Mouse (Mus musculus): ENCODE measurements around the gene Ipo13. TPM values are rescaled to one million over a fixed set of nuclear protein-coding genes. Genes with fewer than 3 reads are reported as not detected.
A peak's percentile ranks its signal among the peaks of the same experiment; 100 is the strongest.

Ipo13 gene
- polyA plus RNA-seq, 1 experiment from 2014 or later = 70.8 TPM

GRCm38 (mm10) chr4:117850871-117851270, 63.9 kb downstream of the Ipo13 start:
- ATAC-seq (ENCODE audit: low FRiP score) = no peak
- WGBS = 80% methylated on average over 7 of the region's 7 CpGs

GRCm38 (mm10) chr4:117850176-117850575, 64.6 kb downstream of the Ipo13 start:
- ATAC-seq (ENCODE audit: low FRiP score) = no peak
- no peak overlapping the region for H3K9ac ChIP-seq
- H3K36me3 ChIP-seq (replicated peaks) = no peaks in the 10 kb centered on the region
- H3K9me3 ChIP-seq = no peaks in the 10 kb centered on the region
- H3K4me3 ChIP-seq (replicated peaks) = no peak overlapping the region
- WGBS = 77% methylated on average over 7 of the region's 7 CpGs
- no peak overlapping the region for H3K27ac ChIP-seq
- H3K27me3 ChIP-seq = no peaks in the 10 kb centered on the region; the same call in 1 of the 2 replicates
- peaks cover 25% of the 10 kb centered on the region for H3K4me1 ChIP-seq
- H3K4me2 ChIP-seq = no peak overlapping the region

More at GRCm38 (mm10) chr4:117850871-117851270, 63.9 kb downstream of the Ipo13 start:
- no peak overlapping the region for H3K4me2 ChIP-seq
- H3K9me3 ChIP-seq = no peaks in the 10 kb centered on the region
- no peaks in the 10 kb centered on the region for H3K36me3 ChIP-seq (replicated peaks)
- H3K27ac ChIP-seq = no peak overlapping the region
- H3K27me3 ChIP-seq = no peaks in the 10 kb centered on the region; the same call in 1 of the 2 replicates
- H3K4me3 ChIP-seq (replicated peaks) = no peak overlapping the region
- H3K4me1 ChIP-seq = peaks cover 25% of the 10 kb centered on the region
- H3K9ac ChIP-seq = no peak overlapping the region

- Histone ChIP-seq H3K4me3 (replicated peaks) (no peak overlapping the region), H3K9ac (no peak overlapping the region), H3K9me3 (no peaks in the 10 kb centered on the region), H3K4me2 (peak overlapping the region; percentile 22; the same call in 1 of the 2 replicates), H3K36me3 (replicated peaks) (no peaks in the 10 kb centered on the region), H3K27ac (no peak overlapping the region), H3K27me3 (no peaks in the 10 kb centered on the region; the same call in 1 of the 2 replicates), H3K4me1 (peaks cover 25% of the 10 kb centered on the region)
- ATAC-seq (ENCODE audit: low FRiP score) = no peak
- 12% methylated on average over 5 of the region's 5 CpGs for WGBS
These were observed 65.3 kb downstream of the Ipo13 start for GRCm38 (mm10) chr4:117849506-117849905.

- peak; percentile 44 for ATAC-seq (ENCODE audit: low FRiP score)
- Histone ChIP-seq H3K9ac (no peak overlapping the region), H3K36me3 (replicated peaks) (no peaks in the 10 kb centered on the region), H3K4me3 (replicated peaks) (no peak overlapping the region), H3K9me3 (no peaks in the 10 kb centered on the region), H3K4me1 (peaks cover 25% of the 10 kb centered on the region), H3K27ac (no peak overlapping the region), H3K27me3 (no peaks in the 10 kb centered on the region; the same call in 1 of the 2 replicates), H3K4me2 (peak overlapping the region; percentile 22; the same call in 1 of the 2 replicates)
- 52% methylated on average over 17 of the region's 17 CpGs for WGBS
These were observed 65.7 kb downstream of the Ipo13 start for GRCm38 (mm10) chr4:117849063-117849462.

- ATAC-seq (ENCODE audit: low FRiP score) = no peak
- whole genome bisulfite sequencing = 14% methylated on average over 2 of the region's 2 CpGs
- H3K27ac ChIP-seq = no peak overlapping the region
These were observed 67.8 kb downstream of the Ipo13 start for GRCm38 (mm10) chr4:117847011-117847410.

GRCm38 (mm10) chr4:117846261-117846660, 68.5 kb downstream of the Ipo13 start:
- WGBS = 91% methylated on average over 4 of the region's 4 CpGs
- no peak overlapping the region for H3K4me3 ChIP-seq (replicated peaks)

More at GRCm38 (mm10) chr4:117847011-117847410, 67.8 kb downstream of the Ipo13 start:
- no peak overlapping the region for H3K9ac ChIP-seq
- no peaks in the 10 kb centered on the region; the same call in 1 of the 2 replicates for H3K27me3 ChIP-seq
- H3K4me1 ChIP-seq = peaks cover 25% of the 10 kb centered on the region
- no peaks in the 10 kb centered on the region for H3K36me3 ChIP-seq (replicated peaks)
- no peak overlapping the region for H3K4me2 ChIP-seq
- no peaks in the 10 kb centered on the region for H3K9me3 ChIP-seq
- H3K4me3 ChIP-seq (replicated peaks) = no peak overlapping the region

GRCm38 (mm10) chr4:117845316-117845715, 69.5 kb downstream of the Ipo13 start:
- Histone ChIP-seq H3K27me3 (no peaks in the 10 kb centered on the region; the same call in 1 of the 2 replicates), H3K4me3 (replicated peaks) (no peak overlapping the region), H3K36me3 (replicated peaks) (no peaks in the 10 kb centered on the region), H3K4me2 (no peak overlapping the region), H3K9me3 (no peaks in the 10 kb centered on the region), H3K4me1 (peaks cover 24% of the 10 kb centered on the region), H3K27ac (no peak overlapping the region), H3K9ac (no peak overlapping the region)
- ATAC-seq (ENCODE audit: low FRiP score) = no peak
- WGBS = 85% methylated on average over 11 of the region's 11 CpGs

More at GRCm38 (mm10) chr4:117846261-117846660, 68.5 kb downstream of the Ipo13 start:
- Histone ChIP-seq H3K27me3 (no peaks in the 10 kb centered on the region; the same call in 1 of the 2 replicates), H3K36me3 (replicated peaks) (no peaks in the 10 kb centered on the region), H3K27ac (no peak overlapping the region), H3K4me1 (peaks cover 25% of the 10 kb centered on the region), H3K9me3 (no peaks in the 10 kb centered on the region), H3K9ac (no peak overlapping the region), H3K4me2 (no peak overlapping the region)
- ATAC-seq (ENCODE audit: low FRiP score) = no peak

Other genes with a start within 250 kb of the Ipo13 start
- gene Dmap1, start 232.7 kb downstream of the Ipo13 start, polyA plus RNA-seq (2016; fragmentation: Nextera tagmentation; extraction: Ambion mirVana) = 73.1 and 76.4 TPM in 2 replicates
- gene Gm12845, start 190.6 kb downstream of the Ipo13 start, polyA plus RNA-seq (2016; fragmentation: Nextera tagmentation; extraction: Ambion mirVana) = not detected in 2 replicates
- not detected in 2 replicates for gene Klf17, start 149.4 kb downstream of the Ipo13 start, polyA plus RNA-seq (2016; fragmentation: Nextera tagmentation; extraction: Ambion mirVana)
- 8.5 and 9.9 TPM in 2 replicates for gene Slc6a9, start 80.5 kb downstream of the Ipo13 start, polyA plus RNA-seq (2016; fragmentation: Nextera tagmentation; extraction: Ambion mirVana)
- gene Ccdc24, start 42.4 kb downstream of the Ipo13 start, polyA plus RNA-seq (2016; fragmentation: Nextera tagmentation; extraction: Ambion mirVana) = 1.8 and 2.1 TPM in 2 replicates
- gene B4galt2, start 31.5 kb downstream of the Ipo13 start, polyA plus RNA-seq (2016; fragmentation: Nextera tagmentation; extraction: Ambion mirVana) = 36.4 and 36.9 TPM in 2 replicates
- gene Atp6v0b, start 27.7 kb downstream of the Ipo13 start, polyA plus RNA-seq (2016; fragmentation: Nextera tagmentation; extraction: Ambion mirVana) = 233 TPM in 2 replicates
- 26.7 and 27.0 TPM in 2 replicates for gene Dph2, start 23.0 kb downstream of the Ipo13 start, polyA plus RNA-seq (2016; fragmentation: Nextera tagmentation; extraction: Ambion mirVana)
- 0.23 and 0.33 TPM in 2 replicates for gene Artn, start 14.8 kb upstream of the Ipo13 start, polyA plus RNA-seq (2016; fragmentation: Nextera tagmentation; extraction: Ambion mirVana)
- gene St3gal3, start 219.9 kb upstream of the Ipo13 start, polyA plus RNA-seq (2016; fragmentation: Nextera tagmentation; extraction: Ambion mirVana) = 8.5 TPM in 2 replicates